In the genomic region with DNA sequence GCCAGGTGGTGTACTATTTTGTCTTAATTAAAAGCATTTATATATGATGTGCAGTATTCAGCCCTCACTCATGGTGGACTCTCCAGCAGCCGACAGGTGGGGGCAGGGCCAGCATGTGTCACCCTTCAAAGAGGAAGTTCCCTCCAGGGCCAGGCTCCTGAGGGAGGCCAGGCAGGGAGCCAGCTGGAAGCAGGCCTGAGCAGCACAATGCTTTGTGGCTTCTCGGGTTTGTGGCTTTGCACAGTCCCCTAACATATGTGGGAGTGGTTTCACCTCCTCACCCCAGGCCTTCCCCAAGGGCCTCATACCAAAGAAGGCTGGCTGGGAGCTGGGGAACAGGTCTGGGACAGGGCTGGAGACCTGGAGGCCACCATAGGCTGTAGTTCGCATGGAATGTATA, we compare ENCODE assay signal across 8 mouse cellular contexts.
DNase-seq lines count a peak whose midpoint lies in the region; ATAC-seq and TF ChIP-seq lines count a peak whose summit lies in the region.

No protein-coding gene starts in this region.

- 45% methylated on average over 3 of the region's 3 CpGs for WGBS in hindbrain, embryonic 15.5 days
- 17% methylated on average over 3 of the region's 3 CpGs for WGBS in liver, embryonic 16.5 days (ENCODE audit: insufficient replicate concordance)
- WGBS in stomach, postnatal 0 days, result 18% methylated on average over 3 of the region's 3 CpGs

- CTCF ChIA-PET in Patski (lab: Charles Lee), result interaction anchor here (1.2 kb wide), 1 partner anchor 285 kb away, joined by 4 read pairs; no protein-coding TSS in a partner anchor

- no peak for TF ChIP-seq EP300 in stomach, postnatal 0 days (optimal IDR thresholded peaks at IDR 0.05)

- TF ChIP-seq CTCF in Patski (IDR thresholded peaks at IDR 0.05), result no peak
- peak; percentile 25; the same call in 1 of the 2 replicates for TF ChIP-seq CTCF in stomach, postnatal 0 days (IDR thresholded peaks at IDR 0.05; ENCODE audit: low read depth)

- no peaks in the 10 kb centered on the region; the same call in 1 of the 2 replicates for H3K4me1 ChIP-seq in hindbrain, embryonic 15.5 days (replicated peaks)
- no peaks in the 10 kb centered on the region for H3K4me1 ChIP-seq in liver, embryonic 16.5 days (ENCODE audit: control insufficient read depth, low read depth, low read length)
- H3K4me1 ChIP-seq in stomach, postnatal 0 days (replicated peaks; ENCODE audit: control insufficient read depth, insufficient read depth), result peaks cover 5% of the 10 kb centered on the region; the same call in 1 of the 2 replicates

- POLR2A ChIA-PET in Patski (lab: Charles Lee), result no interaction called here

- no peaks in the 10 kb centered on the region for H3K27me3 ChIP-seq in Patski
- H3K27me3 ChIP-seq in hindbrain, embryonic 15.5 days, result no peaks in the 10 kb centered on the region
- no peaks in the 10 kb centered on the region for H3K27me3 ChIP-seq in liver, embryonic 16.5 days (ENCODE audit: control insufficient read depth, insufficient read depth, low read depth, low read length)
- H3K27me3 ChIP-seq in stomach, postnatal 0 days (ENCODE audit: control insufficient read depth, insufficient read depth, low read length), result no peaks in the 10 kb centered on the region

- no peak overlapping the region for H3K4me2 ChIP-seq in hindbrain, embryonic 15.5 days
- no peak overlapping the region for H3K4me2 ChIP-seq in liver, embryonic 16.5 days (ENCODE audit: low read depth, low read length)
- H3K4me2 ChIP-seq in stomach, postnatal 0 days (replicated peaks; ENCODE audit: low read depth), result no peak overlapping the region

- in situ Hi-C loops in Patski (cut with MboI; ENCODE audit: low pct_unique_long_range_greater_than_20kb), result no loop called here

- no peaks in the 10 kb centered on the region for H3K36me3 ChIP-seq in hindbrain, embryonic 15.5 days
- no peaks in the 10 kb centered on the region for H3K36me3 ChIP-seq in liver, embryonic 16.5 days (ENCODE audit: control insufficient read depth, insufficient read depth)
- H3K36me3 ChIP-seq in stomach, postnatal 0 days (ENCODE audit: control insufficient read depth, insufficient read depth, low read length), result no peaks in the 10 kb centered on the region

- no peak overlapping the region for H3K9ac ChIP-seq in hindbrain, embryonic 15.5 days
- H3K9ac ChIP-seq in liver, embryonic 16.5 days (ENCODE audit: low read depth, low read length), result no peak overlapping the region
- H3K9ac ChIP-seq in stomach, postnatal 0 days (ENCODE audit: low read length), result no peak overlapping the region

- no peak overlapping the region for H3K27ac ChIP-seq in hindbrain, embryonic 15.5 days (replicated peaks)
- H3K27ac ChIP-seq in liver, embryonic 16.5 days (ENCODE audit: low read length), result no peak overlapping the region
- H3K27ac ChIP-seq in stomach, postnatal 0 days (replicated peaks), result peak overlapping the region; percentile 35; the same call in 1 of the 2 replicates

- ATAC-seq in Patski, result peak; percentile 34
- ATAC-seq in hindbrain, embryonic 15.5 days (ENCODE audit: low FRiP score, low read depth), result peak; percentile 54
- peak; percentile 50 for ATAC-seq in liver, embryonic 16.5 days (ENCODE audit: low read depth)
- peak; percentile 90 for ATAC-seq in stomach, postnatal 0 days (ENCODE audit: low FRiP score, low TSS enrichment)

- no peak overlapping the region for H3K4me3 ChIP-seq in hindbrain, embryonic 15.5 days
- H3K4me3 ChIP-seq in liver, embryonic 16.5 days (ENCODE audit: low read depth, low read length), result no peak overlapping the region
- H3K4me3 ChIP-seq in stomach, postnatal 0 days (ENCODE audit: low read depth, low read length), result no peak overlapping the region

- DNase-seq in layer of hippocampus, postnatal 10 days (ENCODE audit: low spot score in 2 of 2), result peak; percentile 25 to 46
- DNase-seq in layer of hippocampus, adult 8-10 months (ENCODE audit: low spot score in 2 of 2), result no peak
- peak; percentile 53 for DNase-seq in Patski (ENCODE audit: low read depth, low spot score)
- DNase-seq in gastrocnemius, postnatal 10 days, result peak; percentile 59
- peak; percentile 86 for DNase-seq in stomach, postnatal 0 days (ENCODE audit: low spot score)
- no peak for DNase-seq in thymus, postnatal 10 days (ENCODE audit: low spot score in 2 of 2)

- H3K9me3 ChIP-seq in hindbrain, embryonic 15.5 days, result no peaks in the 10 kb centered on the region
- no peaks in the 10 kb centered on the region for H3K9me3 ChIP-seq in liver, embryonic 16.5 days (replicated peaks; ENCODE audit: control insufficient read depth, low read length)
- no peaks in the 10 kb centered on the region for H3K9me3 ChIP-seq in stomach, postnatal 0 days (ENCODE audit: control insufficient read depth, low read length)

Comparison
In these comparisons a context has a peak if more than half of its experiments do, and no peak if none do; other contexts are left out.
1. DNase-seq: peak in layer of hippocampus, postnatal 10 days (2 of 2), Patski (single experiment), gastrocnemius, postnatal 10 days (single experiment) and stomach, postnatal 0 days (single experiment); none in layer of hippocampus, adult 8-10 months (0 of 2) and thymus, postnatal 10 days (0 of 2).
2. ATAC-seq: peak in every context shown above with its lines; median percentile 90 in stomach, postnatal 0 days; 54 in hindbrain, embryonic 15.5 days; 50 in liver, embryonic 16.5 days; 34 in Patski.